Mouse (Mus musculus) stomach, embryonic 14.5 days (tissue): ENCODE measurements around the gene Gm36864. TPM values are rescaled to one million over a fixed set of nuclear protein-coding genes. Genes with fewer than 3 reads are reported as not detected.

Source experiments
- ATAC-seq: fragments of 200-750 bp; cut with Nextera tagmentation; 2 replicates; pipeline ENCODE4 v1.8.0; 2017; ENCODE audit warnings: low read depth, moderate TSS enrichment; ENCODE audit not compliant: insufficient number of reproducible peaks, insufficient read depth, low FRiP score
- H3K27ac ChIP-seq: fragments of 300-500 bp; sonication (generic); 2 replicates; pipeline ENCODE4 v1.5.1; 2014; ENCODE audit warnings: mild to moderate bottlenecking, low read length, moderate library complexity, mixed read lengths
- H3K27me3 ChIP-seq: fragments of 300-500 bp; sonication (generic); 2 replicates; pipeline ENCODE4 v1.6.1; 2014; ENCODE audit warnings: low read length, control low read depth, mixed read lengths; ENCODE audit not compliant: control insufficient read depth, insufficient read depth
- H3K36me3 ChIP-seq: fragments of 300-500 bp; sonication (generic); 2 replicates; pipeline ENCODE4 v1.6.1; 2014; ENCODE audit warnings: mild to moderate bottlenecking, control low read depth, low read length, moderate library complexity, mixed read lengths; ENCODE audit not compliant: control insufficient read depth, insufficient read depth
- H3K4me1 ChIP-seq: fragments of 300-500 bp; sonication (generic); 2 replicates; pipeline ENCODE4 v1.6.1; 2014; ENCODE audit warnings: low read length, control low read depth, mixed read lengths; ENCODE audit not compliant: control insufficient read depth, insufficient read depth
- H3K4me2 ChIP-seq: fragments of 300-500 bp; sonication (generic); replicated peaks from 2 replicates; pipeline ENCODE4 v1.6.1; 2014; ENCODE audit warnings: low read depth, low read length, control low read depth
- H3K4me3 ChIP-seq: fragments of 300-500 bp; sonication (generic); 2 replicates; pipeline ENCODE4 v1.5.1; 2014; ENCODE audit warnings: low read depth, low read length, control low read depth
- H3K9ac ChIP-seq: fragments of 300-500 bp; sonication (generic); replicated peaks from 2 replicates; pipeline ENCODE4 v1.6.1; 2014; ENCODE audit warnings: low read depth, mild to moderate bottlenecking, control low read depth, low read length, moderate library complexity, mixed read lengths
- H3K9me3 ChIP-seq: fragments of 300-500 bp; sonication (generic); 2 replicates; pipeline ENCODE4 v1.6.1; 2016; ENCODE audit warnings: low read depth, low read length, control low read depth; ENCODE audit not compliant: control insufficient read depth
- WGBS: fragments of 180-500 bp; shearing (Covaris S2); extraction: QIAGEN DNeasy Blood & Tissue Kit; methylation state at CpG from one replicate; pipeline ENCODE4 v1.1.7; 2014; 5-methylcytosine and 5-hydroxymethylcytosine counted together
- polyA plus RNA-seq: library from polyadenylated mRNA; unstranded; fragments of >200 nt; fragmentation: Nextera tagmentation; extraction: Ambion mirVana; gene quantifications from 2 replicates; pipeline ENCODE4 v1.2.1, GENCODE M21; 2014

Gm36864 gene
- polyA plus RNA-seq, 1 experiment from 2014 or later, result not detected

DNA sequence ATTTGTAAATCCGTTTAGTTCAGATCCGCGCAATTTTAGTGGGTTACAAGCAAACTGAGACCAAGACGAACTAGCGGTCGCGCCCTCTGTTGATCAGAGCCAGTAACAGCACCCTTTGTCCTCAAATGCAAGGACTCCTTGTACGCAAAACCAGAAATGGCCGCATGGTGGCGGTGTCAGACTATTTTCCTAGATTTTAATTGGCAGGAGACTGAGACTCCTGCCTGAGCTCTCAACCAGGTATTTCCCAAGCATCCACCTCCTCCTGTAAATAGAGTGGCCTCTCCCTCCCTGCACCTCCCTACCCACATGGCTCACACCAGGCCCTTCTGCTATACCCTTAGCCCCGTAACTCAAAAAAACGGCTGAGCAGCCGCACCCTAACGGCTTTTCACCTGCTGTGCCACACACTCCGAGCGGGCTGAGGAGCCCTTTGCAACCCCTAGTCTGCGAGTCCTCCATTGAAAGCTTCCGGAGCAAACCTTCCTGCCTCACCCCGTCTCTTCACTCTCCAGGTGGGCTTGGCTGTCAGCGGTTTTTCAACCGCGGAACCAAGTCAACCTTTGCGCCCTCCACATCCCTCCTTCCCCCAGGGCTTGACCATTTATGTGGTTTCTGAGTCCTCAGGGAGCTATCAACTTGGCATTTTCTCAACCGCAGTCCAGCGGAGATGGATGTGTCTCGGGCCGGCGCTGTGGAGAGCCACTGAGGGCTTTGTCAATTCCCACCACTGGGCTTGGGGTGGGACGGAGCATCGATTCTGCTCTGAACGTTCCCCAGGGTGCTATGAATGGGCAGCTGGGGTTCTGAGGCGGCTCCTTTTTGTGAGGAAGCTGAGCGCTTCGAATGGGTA is 27.0 kb downstream of the Gm36864 start:
- Histone ChIP-seq H3K9ac (no peak overlapping the region), H3K27ac (no peak overlapping the region), H3K36me3 (no peaks in the 10 kb centered on the region), H3K4me3 (0 out of 2 replicates have a peak overlapping the region, but pooled peaks have one; percentile 5), H3K9me3 (no peaks in the 10 kb centered on the region), H3K27me3 (0 out of 2 replicates have a peak, but pooled peaks cover 4% of the 10 kb centered on the region), H3K4me1 (0 out of 2 replicates have a peak, but pooled peaks cover 3% of the 10 kb centered on the region), H3K4me2 (peak overlapping the region; percentile 37)
- 3% methylated on average over 34 of the region's 34 CpGs for WGBS
- ATAC-seq, result peak; percentile 70; the same call in 1 of the 2 replicates

DNA sequence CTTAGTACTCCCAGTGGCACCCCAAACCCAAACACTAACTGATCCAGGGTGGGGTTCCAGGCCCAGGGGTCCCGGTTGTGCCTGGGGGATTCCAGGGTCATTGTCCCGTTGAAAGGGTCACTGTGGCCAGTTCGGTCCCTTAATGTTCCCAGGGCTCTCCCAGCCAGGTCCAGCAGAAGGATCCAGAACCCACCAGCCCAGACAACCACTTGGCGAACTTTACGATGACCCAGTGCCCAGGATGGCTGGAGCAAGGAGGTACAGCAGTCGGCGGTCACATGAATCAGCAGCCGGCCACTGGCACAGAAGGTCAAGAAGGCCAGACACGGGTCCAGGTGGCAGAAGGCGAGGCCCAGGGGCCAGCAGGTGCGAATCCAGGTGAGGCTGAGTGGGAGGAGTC is 32.1 kb downstream of the Gm36864 start:
- WGBS, result 74% methylated on average over 11 of the region's 11 CpGs

DNA sequence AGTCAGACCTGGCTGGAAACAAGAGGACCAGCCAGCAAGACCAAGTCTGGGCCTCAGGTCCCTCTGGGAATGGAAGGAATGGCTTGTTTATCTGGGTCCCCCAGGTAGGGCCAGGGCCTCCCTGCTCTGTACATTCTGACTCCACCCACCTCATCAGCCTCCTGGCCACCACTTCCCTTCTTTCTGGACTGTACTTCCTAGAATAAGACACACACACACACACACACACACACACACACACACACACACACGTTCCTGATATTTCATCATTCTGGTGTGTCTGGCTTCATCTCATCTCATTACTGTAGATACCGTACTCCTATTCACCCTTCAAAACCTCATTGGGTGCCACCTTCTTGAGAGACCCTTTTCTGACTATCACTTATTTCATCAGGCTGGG is 33.4 kb downstream of the Gm36864 start:
- no peak overlapping the region for H3K27ac ChIP-seq
- no peak for ATAC-seq
- no peaks in the 10 kb centered on the region for H3K4me1 ChIP-seq
- H3K27me3 ChIP-seq, result 0 out of 2 replicates have a peak, but pooled peaks cover 3% of the 10 kb centered on the region
- H3K4me2 ChIP-seq, result no peak overlapping the region
- WGBS, result 82% methylated on average over 2 of the region's 2 CpGs
- H3K36me3 ChIP-seq, result no peaks in the 10 kb centered on the region
- no peak overlapping the region for H3K4me3 ChIP-seq
- no peaks in the 10 kb centered on the region for H3K9me3 ChIP-seq
- H3K9ac ChIP-seq, result no peak overlapping the region

More for the DNA sequence above, 32.1 kb downstream of the Gm36864 start:
- H3K4me1 ChIP-seq, result 0 out of 2 replicates have a peak, but pooled peaks cover 1% of the 10 kb centered on the region
- no peaks in the 10 kb centered on the region for H3K36me3 ChIP-seq
- no peaks in the 10 kb centered on the region for H3K9me3 ChIP-seq
- no peak for ATAC-seq
- no peak overlapping the region for H3K9ac ChIP-seq
- no peak overlapping the region for H3K4me3 ChIP-seq
- 0 out of 2 replicates have a peak, but pooled peaks cover 4% of the 10 kb centered on the region for H3K27me3 ChIP-seq
- no peak overlapping the region for H3K27ac ChIP-seq
- H3K4me2 ChIP-seq, result no peak overlapping the region

DNA sequence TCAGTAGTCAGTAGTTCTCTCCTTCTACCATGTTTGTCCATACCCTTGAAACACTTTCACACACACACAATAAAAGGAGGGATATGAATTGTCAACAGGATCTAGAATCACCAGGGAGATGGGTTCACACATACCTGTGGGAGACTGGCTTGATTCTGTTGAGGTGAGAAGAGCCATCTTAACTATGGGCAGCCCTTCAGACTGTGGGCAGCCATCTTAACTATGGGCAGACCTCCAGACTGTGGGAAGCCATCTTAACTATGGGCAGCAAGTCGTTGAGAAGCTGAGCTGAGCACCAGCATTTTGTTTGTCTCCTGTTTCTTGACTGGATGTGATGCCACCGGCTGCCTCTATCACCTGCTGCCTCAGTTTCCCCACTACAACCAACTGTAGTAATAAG is 35.3 kb downstream of the Gm36864 start:
- 66% methylated on average over 2 of the region's 2 CpGs for WGBS
- H3K9ac ChIP-seq, result no peak overlapping the region
- H3K4me3 ChIP-seq, result no peak overlapping the region
- H3K4me2 ChIP-seq, result no peak overlapping the region
- no peaks in the 10 kb centered on the region for H3K36me3 ChIP-seq
- no peak for ATAC-seq
- H3K4me1 ChIP-seq, result no peaks in the 10 kb centered on the region
- H3K9me3 ChIP-seq, result no peaks in the 10 kb centered on the region
- 0 out of 2 replicates have a peak, but pooled peaks cover 3% of the 10 kb centered on the region for H3K27me3 ChIP-seq
- no peak overlapping the region for H3K27ac ChIP-seq

DNA sequence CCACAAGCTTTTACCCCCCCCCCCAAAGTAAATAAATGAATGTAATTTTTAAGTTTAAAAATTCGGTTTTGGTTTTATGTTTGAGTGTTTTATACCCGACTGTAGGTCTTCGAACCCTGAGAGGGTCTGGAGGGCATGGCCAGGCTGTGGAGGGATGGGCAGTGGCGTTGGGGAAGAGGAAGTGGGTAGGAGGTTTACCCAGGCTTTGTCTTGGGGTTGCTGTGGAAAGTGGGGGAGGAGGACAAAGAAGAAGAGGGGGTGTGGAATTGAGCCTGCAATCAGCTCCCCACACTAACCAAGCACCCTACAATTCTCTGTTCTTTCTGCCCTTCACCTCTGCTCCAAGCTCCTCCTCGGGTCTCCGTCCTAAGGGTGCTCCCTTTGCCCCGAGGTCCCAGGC is 36.6 kb downstream of the Gm36864 start:
- Histone ChIP-seq H3K4me2 (no peak overlapping the region), H3K9ac (no peak overlapping the region), H3K27ac (no peak overlapping the region), H3K4me3 (no peak overlapping the region), H3K36me3 (no peaks in the 10 kb centered on the region), H3K4me1 (no peaks in the 10 kb centered on the region), H3K9me3 (no peaks in the 10 kb centered on the region), H3K27me3 (0 out of 2 replicates have a peak, but pooled peaks cover 3% of the 10 kb centered on the region)
- whole genome bisulfite sequencing, result 89% methylated on average over 7 of the region's 7 CpGs
- no peak for ATAC-seq

DNA sequence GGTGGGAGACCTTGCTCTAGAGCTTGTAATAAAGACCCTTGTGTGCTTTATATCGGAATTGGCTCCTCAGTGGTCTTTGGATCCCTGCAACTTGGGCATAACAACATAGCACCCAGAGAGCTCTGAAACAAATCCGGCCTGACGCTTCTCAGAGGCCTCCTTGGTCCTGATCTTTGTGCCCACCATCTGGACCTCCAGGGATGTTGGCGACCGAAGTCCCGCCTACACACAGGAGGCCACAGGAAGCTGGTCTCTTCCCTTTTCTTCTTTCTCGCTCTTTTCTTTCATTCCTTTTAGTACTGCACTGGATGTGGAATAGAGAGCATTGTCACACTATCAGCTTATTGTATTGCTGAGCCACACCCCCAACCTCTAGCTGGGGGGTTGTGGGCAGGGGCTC is 37.5 kb downstream of the Gm36864 start:
- no peak for ATAC-seq

DNA sequence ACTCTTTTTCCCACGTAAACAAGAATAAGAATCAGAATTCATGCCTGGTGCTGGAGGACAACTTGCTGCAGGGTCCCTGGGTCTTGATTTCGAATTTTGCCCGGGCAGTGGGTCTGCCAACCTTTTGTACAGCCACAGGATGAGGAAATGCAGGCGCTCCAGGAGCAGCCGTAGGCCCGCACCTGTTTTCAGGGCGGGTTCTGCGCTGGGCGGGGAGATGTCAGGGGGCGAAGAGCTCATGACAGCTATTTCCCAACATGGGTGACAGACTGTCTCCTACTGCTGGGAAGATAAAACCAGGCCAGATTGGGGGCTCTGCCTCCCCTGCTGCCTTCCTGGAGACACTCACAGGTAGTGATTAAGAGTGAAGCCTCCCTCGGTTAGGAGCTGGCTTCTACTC is 38.1 kb downstream of the Gm36864 start:
- H3K9ac ChIP-seq, result no peak overlapping the region
- 0 out of 2 replicates have a peak, but pooled peaks cover 3% of the 10 kb centered on the region for H3K27me3 ChIP-seq
- H3K27ac ChIP-seq, result no peak overlapping the region
- H3K4me3 ChIP-seq, result no peak overlapping the region
- H3K9me3 ChIP-seq, result no peaks in the 10 kb centered on the region
- ATAC-seq, result no peak
- H3K4me2 ChIP-seq, result no peak overlapping the region
- no peaks in the 10 kb centered on the region for H3K4me1 ChIP-seq
- 32% methylated on average over 11 of the region's 11 CpGs for WGBS
- H3K36me3 ChIP-seq, result no peaks in the 10 kb centered on the region

More for the DNA sequence above, 37.5 kb downstream of the Gm36864 start:
- Histone ChIP-seq H3K27me3 (0 out of 2 replicates have a peak, but pooled peaks cover 3% of the 10 kb centered on the region), H3K9ac (no peak overlapping the region), H3K36me3 (no peaks in the 10 kb centered on the region), H3K27ac (no peak overlapping the region), H3K9me3 (no peaks in the 10 kb centered on the region), H3K4me1 (no peaks in the 10 kb centered on the region), H3K4me2 (no peak overlapping the region), H3K4me3 (no peak overlapping the region)
- 75% methylated on average over 7 of the region's 7 CpGs for WGBS

DNA sequence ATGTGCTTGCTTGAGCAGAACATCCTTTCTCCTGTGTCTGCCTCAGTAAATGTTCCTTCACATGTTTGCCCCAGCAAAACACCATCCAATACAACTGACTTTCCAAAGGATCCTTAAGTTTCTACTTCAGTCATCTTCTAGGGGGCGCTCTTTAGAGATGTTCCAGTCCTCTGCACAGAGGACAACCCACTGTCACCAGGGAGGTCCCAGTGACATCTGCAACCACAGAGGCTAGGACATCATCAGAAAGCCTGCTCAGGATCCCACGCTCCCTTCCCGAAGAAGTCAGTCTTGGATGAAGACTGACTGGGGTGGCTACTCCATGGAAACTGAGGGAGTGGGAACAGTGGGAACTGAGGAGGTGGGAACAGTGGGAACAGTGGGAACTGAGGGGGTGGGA is 39.6 kb downstream of the Gm36864 start:
- Histone ChIP-seq H3K36me3 (no peaks in the 10 kb centered on the region), H3K4me3 (no peak overlapping the region), H3K9me3 (no peaks in the 10 kb centered on the region), H3K9ac (no peak overlapping the region), H3K4me2 (no peak overlapping the region), H3K27me3 (0 out of 2 replicates have a peak, but pooled peaks cover 3% of the 10 kb centered on the region), H3K27ac (no peak overlapping the region), H3K4me1 (no peaks in the 10 kb centered on the region)
- ATAC-seq, result no peak
- WGBS, result 67% methylated on average over 3 of the region's 3 CpGs
